8 mouse cellular contexts compared by ENCODE assay signal in genomic region chr7:46919551-46920176, GRCm38 (mm10). TPM values are rescaled to one million over a fixed set of nuclear protein-coding genes. Genes with fewer than 3 reads are reported as not detected.
DNase-seq lines count a peak whose midpoint lies in the region; ATAC-seq lines count a peak whose summit lies in the region.

Gene Tsg101, minus strand, starts transcription at chr7:46919969.

- WGBS in intestine, embryonic 14.5 days, result under 1% methylated on average over 69 of the region's 75 CpGs

- peak; percentile 94 for ATAC-seq in intestine, embryonic 14.5 days (replicated peaks; ENCODE audit: low FRiP score, low TSS enrichment, low read depth)

- peak; percentile 94 to 98 for DNase-seq in adrenal gland, adult (ENCODE audit: inconsistent age in 2 of 2, low spot score in 1 of 2)
- DNase-seq in embryo, embryonic 10.5 days (ENCODE audit: low spot score), result peak; percentile 92
- DNase-seq in gastrocnemius, postnatal 25 days, result peak; percentile 88
- DNase-seq in intestine, embryonic 14.5 days (ENCODE audit: low spot score), result peak; percentile 93
- DNase-seq in left cerebral cortex, postnatal 14 days (ENCODE audit: low spot score in 2 of 2), result peak; percentile 86 to 90
- DNase-seq in mesoderm, embryonic 11.5 days (ENCODE audit: low read depth, low spot score), result peak; percentile 91
- peak; percentile 86 to 87 for DNase-seq in right cerebral cortex, postnatal 36 days (ENCODE audit: low spot score in 2 of 2)
- peak; percentile 90 for DNase-seq in yolk sac, embryonic 10.5 days (ENCODE audit: low spot score)

- intact Hi-C loops in left cerebral cortex, postnatal 14 days (cut with DNase I), result no loop called here

- peak within 1 kb of the TSS; percentile 90 for H3K9ac ChIP-seq in intestine, embryonic 14.5 days (ENCODE audit: low read length)

- peak within 1 kb of the TSS; percentile 59 for H3K4me2 ChIP-seq in intestine, embryonic 14.5 days (ENCODE audit: low read length)

- peaks cover 14% of the 10 kb centered on the region for H3K36me3 ChIP-seq in intestine, embryonic 14.5 days (ENCODE audit: control insufficient read depth, insufficient read depth, low read length)

- peak within 1 kb of the TSS; percentile 96 for H3K27ac ChIP-seq in intestine, embryonic 14.5 days (ENCODE audit: low read depth)

- no peaks in the 10 kb centered on the region for H3K9me3 ChIP-seq in intestine, embryonic 14.5 days (ENCODE audit: control insufficient read depth, low read length)

- no peaks in the 10 kb centered on the region for H3K27me3 ChIP-seq in intestine, embryonic 14.5 days (replicated peaks; ENCODE audit: control insufficient read depth, insufficient read depth, low read length)

- peaks cover 15% of the 10 kb centered on the region for H3K4me1 ChIP-seq in intestine, embryonic 14.5 days (replicated peaks; ENCODE audit: control insufficient read depth, insufficient read depth, low read length)

- peak within 1 kb of the TSS; percentile 91 for H3K4me3 ChIP-seq in intestine, embryonic 14.5 days (ENCODE audit: low read depth, low read length)

RNA-seq across cellular contexts. Expression of gene Tsg101, which starts in this region (rescaled TPM):
- 10 to 100 TPM; 42.0 to 46.9 TPM for total RNA-seq in gastrocnemius, postnatal 25 days (2021)
- 165 and 174 TPM in 2 replicates for polyA plus RNA-seq in intestine, embryonic 14.5 days (2014; fragmentation: Nextera tagmentation; extraction: Ambion mirVana)
- total RNA-seq in left cerebral cortex, postnatal 14 days (2021), result 10 to 100 TPM; 74.0 to 76.5 TPM

Comparison
In these comparisons a context has a peak if more than half of its experiments do, and no peak if none do; other contexts are left out.
1. Peak in every context shown above with its lines: DNase-seq, ATAC-seq, H3K4me3 ChIP-seq and H3K27ac ChIP-seq.